Mouse (Mus musculus): ENCODE measurements at regions not wholly inside any gene's neighbourhood (a gene's known extent, or its start where the extent isn't known, plus 50 kb on each side); places are given as distances from the start of the nearest gene placed in this dataset.

GRCm38 (mm10) chr6:95182238-95182637 is 65.2 kb downstream of the Kbtbd8 start:
- TF ChIP-seq CTCF (IDR thresholded peaks at IDR 0.05; ENCODE audit: control insufficient read depth, insufficient read depth, insufficient replicate concordance, low read depth, low read length) = no peak
- TF ChIP-seq POLR2A (IDR thresholded peaks at IDR 0.05; ENCODE audit: control insufficient read depth, low read depth, low read length) = no peak
